Mouse (Mus musculus): ENCODE results near the gene Bcar3.

Gene Bcar3

GRCm38 (mm10) chr3:122511721-122512619, 218.0 kb downstream of the Bcar3 start:
- no peak for DNase-seq (ENCODE audit: low spot score in 2 of 2)

- DNase-seq (ENCODE audit: low spot score in 2 of 2): no peak
These were observed 218.9 kb downstream of the Bcar3 start for GRCm38 (mm10) chr3:122512725-122513375.

- DNase-seq (ENCODE audit: low spot score in 2 of 2): no peak
These were observed 221.8 kb downstream of the Bcar3 start for GRCm38 (mm10) chr3:122515568-122516326.

- DNase-seq (ENCODE audit: low spot score in 2 of 2): no peak
These were observed 222.4 kb downstream of the Bcar3 start for GRCm38 (mm10) chr3:122516327-122516695.

GRCm38 (mm10) chr3:122517726-122518125, 223.8 kb downstream of the Bcar3 start:
- DNase-seq (ENCODE audit: low spot score in 2 of 2): no peak

GRCm38 (mm10) chr3:122518231-122518736, 224.3 kb downstream of the Bcar3 start:
- DNase-seq (ENCODE audit: low spot score in 2 of 2): no peak

- no peak for DNase-seq (ENCODE audit: low spot score in 2 of 2)
These were observed 225.1 kb downstream of the Bcar3 start for GRCm38 (mm10) chr3:122519082-122519481.

- DNase-seq (ENCODE audit: low spot score in 2 of 2): no peak
These were observed 226.4 kb downstream of the Bcar3 start for GRCm38 (mm10) chr3:122520365-122520764.

- no peak for DNase-seq (ENCODE audit: low spot score in 2 of 2)
These were observed 226.9 kb downstream of the Bcar3 start for GRCm38 (mm10) chr3:122520875-122521274.

GRCm38 (mm10) chr3:122521294-122521693, 227.4 kb downstream of the Bcar3 start:
- DNase-seq (ENCODE audit: low spot score in 2 of 2): no peak

GRCm38 (mm10) chr3:122528477-122528876, 234.5 kb downstream of the Bcar3 start:
- DNase-seq (ENCODE audit: low spot score in 2 of 2): no peak

- DNase-seq (ENCODE audit: low spot score in 2 of 2): no peak
These were observed 242.2 kb downstream of the Bcar3 start for GRCm38 (mm10) chr3:122535938-122536703.

GRCm38 (mm10) chr3:122538851-122539250, 244.9 kb downstream of the Bcar3 start:
- DNase-seq (ENCODE audit: low spot score in 2 of 2): no peak

- no peak for DNase-seq (ENCODE audit: low spot score in 2 of 2)
These were observed 246.2 kb downstream of the Bcar3 start for GRCm38 (mm10) chr3:122539961-122540690.

- no peak for DNase-seq (ENCODE audit: low spot score in 2 of 2)
These were observed 247.0 kb downstream of the Bcar3 start for GRCm38 (mm10) chr3:122540918-122541317.

GRCm38 (mm10) chr3:122545346-122545745, 251.4 kb downstream of the Bcar3 start:
- DNase-seq (ENCODE audit: low spot score in 2 of 2): no peak

- no peak for DNase-seq (ENCODE audit: low spot score in 2 of 2)
These were observed 253.5 kb downstream of the Bcar3 start for GRCm38 (mm10) chr3:122547469-122547868.

GRCm38 (mm10) chr3:122551174-122551573, 257.2 kb downstream of the Bcar3 start:
- DNase-seq (ENCODE audit: low spot score in 2 of 2): no peak

- no peak for DNase-seq (ENCODE audit: low spot score in 2 of 2)
These were observed 263.8 kb downstream of the Bcar3 start for GRCm38 (mm10) chr3:122557766-122558165.

- DNase-seq (ENCODE audit: low spot score in 2 of 2): no peak
These were observed 271.3 kb downstream of the Bcar3 start for GRCm38 (mm10) chr3:122565285-122565684.

GRCm38 (mm10) chr3:122566112-122566511, 272.2 kb downstream of the Bcar3 start:
- no peak for DNase-seq (ENCODE audit: low spot score in 2 of 2)
